Mouse (Mus musculus) CD4-positive, CD25-positive, alpha-beta regulatory T cell, adult 9 weeks (primary cell): Measurements from ENCODE around the gene Mtrr. TPM values are rescaled to one million over a fixed set of nuclear protein-coding genes. Genes with fewer than 3 reads are reported as not detected.

Source experiments
- polyA plus RNA-seq: library from polyadenylated mRNA; unstranded; fragments of 100-300 nt; shearing (Covaris generic); gene quantifications from one replicate; pipeline ENCODE4 v1.2.1, GENCODE M21; 2017

The Mtrr gene
- polyA plus RNA-seq = 30.9 TPM

DNA sequence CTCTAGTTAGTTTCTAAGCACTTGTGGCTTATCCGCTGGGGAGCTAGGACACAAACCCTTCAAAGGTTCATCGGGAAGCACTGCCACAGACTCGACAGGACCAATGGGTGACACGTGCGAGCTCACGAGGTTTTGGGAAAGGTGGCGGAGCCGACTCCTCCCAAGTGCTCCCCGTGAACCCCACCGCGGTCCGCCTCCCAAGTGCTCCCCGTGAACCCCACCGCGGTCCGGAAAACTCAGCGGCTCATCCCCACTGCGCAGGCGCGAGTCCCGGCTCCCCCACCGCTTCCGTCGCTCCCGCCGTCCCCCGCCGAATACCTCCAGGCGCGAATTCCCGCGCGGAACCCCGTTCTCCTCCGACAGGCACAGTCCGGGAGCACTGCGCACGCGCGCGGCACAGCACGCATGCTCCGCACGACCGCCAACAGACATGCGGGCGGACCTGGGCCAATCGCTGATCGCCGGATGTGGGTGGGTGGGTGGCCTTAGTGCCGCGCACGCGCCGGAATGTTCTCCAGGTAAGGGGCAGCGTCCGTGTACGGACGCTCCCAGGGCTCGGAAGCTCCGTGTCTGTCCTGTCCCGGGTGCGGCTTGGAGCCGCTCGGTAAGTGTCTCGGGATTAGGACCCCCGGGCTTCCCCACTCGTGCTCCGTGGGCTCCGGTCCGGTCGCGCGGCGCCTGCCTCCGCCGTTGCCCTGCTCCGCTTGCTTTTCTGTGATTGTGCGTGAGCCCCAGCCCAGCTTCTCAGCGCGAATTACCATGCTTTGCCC, at the start of gene Mtrr, which contains the start of gene Fastkd3:
TSS of gene Mtrr (minus strand) at position 403 of the 770 bp plus-strand sequence.
TSS of gene Fastkd3 (plus strand) at position 488 of the 770 bp plus-strand sequence.

GRCm38 (mm10) chr13:68597199-68597598, 15.2 kb upstream of the Mtrr start, which contains the start of gene 1700001L19Rik:
Gene 1700001L19Rik, plus strand, starts transcription at chr13:68597421.

Other genes starting within 250 kb of the Mtrr start
- 27.8 TPM for gene Fastkd3, start 85 bp upstream of the Mtrr start, polyA plus RNA-seq
- not detected for gene 1700001L19Rik, start 15.3 kb upstream of the Mtrr start, polyA plus RNA-seq